Mouse (Mus musculus) megakaryocyte, embryonic 14.5 days (primary cell): ENCODE results near the gene Amigo2.

Experiments
- FLI1 ChIP-seq: IDR thresholded peaks from 2 replicates; pipeline ENCODE4 v1.6.1; 2012; ENCODE audit warnings: low read length, inconsistent platforms, mixed read lengths
- GATA1 ChIP-seq: IDR thresholded peaks from 3 replicates; pipeline ENCODE4 v1.6.1; 2012; ENCODE audit warnings: mixed read lengths, low read length, inconsistent platforms, borderline replicate concordance

DNA sequence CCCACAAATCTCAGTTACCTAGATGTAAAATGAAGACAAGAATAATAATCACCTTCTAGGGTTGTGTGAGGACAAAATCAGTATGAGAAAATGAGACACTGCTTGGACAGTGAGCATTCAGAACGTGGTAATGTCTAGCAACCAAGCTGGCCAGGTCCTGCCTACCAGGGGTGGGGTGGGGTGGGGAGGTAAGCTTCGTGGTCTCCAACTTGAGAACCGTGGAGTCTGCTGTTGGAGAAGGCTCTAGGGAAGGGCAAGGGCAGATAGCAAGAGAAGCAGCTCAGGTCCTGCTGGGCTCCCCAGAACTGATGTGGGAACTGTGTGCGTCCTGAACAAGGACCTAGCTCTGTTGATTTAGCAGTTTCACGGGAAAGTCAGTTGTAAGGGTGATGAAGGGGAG is 37.1 kb upstream of the Amigo2 start:
- no peak for TF ChIP-seq GATA1
- no peak for TF ChIP-seq FLI1
